Mouse (Mus musculus): ENCODE measurements around the gene Ajap1. TPM values are rescaled to one million over a fixed set of nuclear protein-coding genes. Genes with fewer than 3 reads are reported as not detected.

Gene Ajap1
- total RNA-seq (2015; ENCODE audit: low replicate concordance) (not detected in 2 replicates), total RNA-seq (2017; ENCODE audit: low replicate concordance) (not detected in 2 replicates)

DNA sequence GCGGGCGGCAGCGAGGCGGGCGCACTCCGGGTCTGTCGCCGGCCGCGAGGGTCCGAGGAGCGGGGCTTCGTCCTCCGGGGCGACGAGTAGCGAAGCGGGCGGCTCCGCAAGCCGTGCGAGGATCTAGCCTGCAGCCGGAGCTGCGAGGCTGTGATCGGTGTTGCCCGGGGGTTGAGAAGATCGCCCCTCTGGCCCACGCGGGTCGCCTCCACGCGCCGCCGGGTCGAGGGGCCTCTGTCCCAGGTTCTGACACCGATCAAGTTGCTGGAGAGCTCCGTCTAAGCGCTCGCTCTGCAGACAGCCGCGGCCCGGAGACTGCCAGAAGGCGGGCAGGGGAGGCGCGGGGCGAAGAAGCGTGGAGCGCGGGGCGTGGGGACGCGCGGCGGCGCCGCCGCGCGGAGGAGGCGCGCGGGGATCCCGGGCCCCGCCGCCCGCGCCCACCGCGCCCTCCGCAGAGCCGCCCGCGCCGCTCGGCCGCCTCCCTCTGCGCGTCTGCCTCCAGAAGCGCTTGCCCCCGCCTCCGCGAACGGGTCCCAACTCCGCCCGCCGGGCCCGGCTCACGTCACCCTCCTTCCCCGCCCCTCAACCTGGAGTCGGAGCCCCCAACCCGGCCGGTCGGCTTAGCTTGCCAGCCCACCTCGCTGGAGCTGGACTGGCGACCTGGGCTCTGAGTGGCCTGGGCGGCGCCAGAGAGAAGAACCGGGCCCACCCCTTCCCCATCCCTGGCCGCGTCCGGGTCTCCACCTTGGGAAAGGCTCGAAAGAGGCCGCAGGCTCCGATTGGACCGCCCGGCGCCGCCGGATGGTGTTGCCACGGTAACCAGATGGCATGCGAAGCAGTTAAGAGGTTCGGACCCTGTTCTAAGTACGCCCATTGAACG, at the start of gene Ajap1:
TSS of gene Ajap1 (minus strand) at position 353 of the 880 bp plus-strand sequence.
- ATAC-seq (replicated peaks; ENCODE audit: low FRiP score, poor library complexity, severe bottlenecking) = no peak

DNA sequence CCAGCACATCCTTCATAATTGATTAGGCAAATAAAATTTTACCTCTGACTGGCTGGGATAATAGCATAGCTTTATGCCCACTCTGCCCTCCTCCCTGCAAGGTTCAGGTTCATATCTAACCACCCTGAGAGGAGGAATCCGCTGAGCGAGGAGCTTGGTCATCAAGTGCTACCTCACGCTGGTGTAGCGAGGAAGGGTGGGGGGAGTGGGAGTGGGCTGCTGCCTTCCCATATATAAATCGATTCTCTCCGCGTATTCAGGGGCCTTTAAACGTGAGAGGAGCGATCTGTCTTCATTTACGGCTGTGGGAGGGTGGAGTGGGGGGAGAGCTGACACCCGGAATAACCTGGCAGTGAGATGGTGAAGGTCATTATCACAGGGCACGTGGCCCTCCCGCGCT, 47.9 kb upstream of the Ajap1 start:
- no peak for ATAC-seq (replicated peaks; ENCODE audit: low FRiP score, poor library complexity, severe bottlenecking)

DNA sequence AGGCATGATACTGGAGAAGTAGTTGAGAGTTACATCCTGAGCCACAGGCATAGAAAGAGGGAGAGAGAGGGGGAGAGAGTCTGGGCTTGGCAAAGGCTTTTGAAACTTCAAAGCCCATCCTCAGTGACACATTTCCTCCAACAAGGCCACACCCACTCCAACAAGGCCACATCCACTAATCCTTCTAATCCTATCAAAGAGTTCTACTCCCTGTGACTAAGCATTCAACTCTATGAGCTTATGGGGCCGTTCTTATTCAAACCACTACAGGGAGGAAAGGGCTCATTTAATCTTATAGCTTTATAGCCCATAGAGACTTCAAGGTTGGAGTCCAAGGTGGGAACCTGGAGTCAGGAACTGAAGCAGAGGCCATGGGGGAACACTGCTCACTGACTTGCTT, 39.0 kb upstream of the Ajap1 start:
- ATAC-seq (replicated peaks; ENCODE audit: low FRiP score, poor library complexity, severe bottlenecking) = no peak

DNA sequence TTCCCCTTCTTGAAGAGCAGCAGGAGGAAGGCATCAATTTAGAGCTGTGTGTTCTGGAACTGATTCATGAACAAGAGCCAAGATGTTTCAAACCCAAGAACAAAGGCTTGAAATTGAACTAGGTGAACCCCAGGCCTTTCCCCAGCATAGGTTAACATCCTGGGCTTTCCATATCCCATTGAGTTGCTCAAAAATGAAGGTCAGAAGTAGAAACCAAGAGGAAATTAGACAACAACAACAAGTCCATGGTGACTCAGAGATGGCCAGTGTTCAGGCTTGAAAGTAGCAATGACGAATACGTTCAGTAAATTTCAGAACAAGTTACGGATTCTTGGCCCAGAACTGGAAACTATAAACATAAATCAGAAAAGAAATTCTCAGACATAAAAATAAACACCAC, 37.3 kb upstream of the Ajap1 start:
- no peak for ATAC-seq (replicated peaks; ENCODE audit: low FRiP score, poor library complexity, severe bottlenecking)

DNA sequence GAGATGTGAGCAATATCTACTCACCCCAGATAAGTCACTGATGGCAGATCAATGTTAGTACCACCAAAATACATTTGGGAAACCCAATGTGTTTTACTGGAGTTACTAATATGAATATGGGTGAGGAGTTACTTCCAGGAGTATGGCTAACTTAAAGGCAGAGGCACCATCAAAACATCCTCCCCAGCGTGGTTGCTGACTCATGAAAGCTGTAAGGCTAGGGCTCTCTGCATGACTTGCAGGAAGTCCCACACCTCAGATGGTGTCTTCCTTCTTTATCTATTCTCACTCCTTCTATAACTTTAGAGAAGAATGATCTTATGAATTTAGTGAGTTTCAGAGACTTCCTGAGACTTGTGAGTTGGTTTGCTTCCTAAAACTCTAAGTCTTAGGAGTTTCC, 36.7 kb upstream of the Ajap1 start:
- no peak for ATAC-seq (replicated peaks; ENCODE audit: low FRiP score, poor library complexity, severe bottlenecking)

DNA sequence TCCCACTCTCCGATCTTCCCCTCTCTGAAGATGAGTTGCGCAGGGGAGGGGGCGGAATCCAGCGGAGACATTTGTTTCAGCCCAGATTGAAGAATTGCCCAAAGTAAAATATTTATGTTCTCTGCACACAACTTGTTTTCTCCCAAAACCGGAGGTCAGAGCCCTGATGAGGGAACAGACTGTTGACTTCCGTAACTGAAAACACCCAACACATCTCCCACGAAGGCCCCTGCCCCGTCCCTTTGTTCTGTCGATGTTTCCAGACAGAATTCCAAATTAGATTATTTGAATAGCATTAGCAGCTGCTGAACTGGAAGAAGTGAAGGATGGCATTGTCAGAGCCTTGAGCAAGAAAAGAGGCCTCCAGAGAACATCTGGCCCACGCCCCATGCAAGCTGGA, 33.2 kb upstream of the Ajap1 start:
- no peak for ATAC-seq (replicated peaks; ENCODE audit: low FRiP score, poor library complexity, severe bottlenecking)

DNA sequence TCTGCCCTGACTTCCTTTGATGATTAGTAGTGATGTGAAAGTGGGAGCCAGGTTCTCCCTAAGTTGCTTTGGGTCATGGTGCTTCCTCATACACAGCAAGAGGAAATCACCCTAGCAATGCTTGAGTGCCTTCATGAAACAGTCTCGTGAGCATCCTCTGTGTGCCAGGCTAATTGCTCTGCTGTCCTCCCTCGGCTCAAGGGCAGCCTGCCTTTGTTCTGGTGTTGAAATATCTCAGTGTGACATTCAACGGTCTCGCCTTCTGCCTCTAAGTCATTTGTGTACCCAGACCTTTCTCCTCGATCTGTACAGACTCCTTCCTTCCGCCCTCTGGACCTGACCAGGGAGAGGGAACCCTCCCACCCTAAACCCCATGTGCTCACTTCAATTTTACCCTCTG, 31.5 kb upstream of the Ajap1 start:
- no peak for ATAC-seq (replicated peaks; ENCODE audit: low FRiP score, poor library complexity, severe bottlenecking)

DNA sequence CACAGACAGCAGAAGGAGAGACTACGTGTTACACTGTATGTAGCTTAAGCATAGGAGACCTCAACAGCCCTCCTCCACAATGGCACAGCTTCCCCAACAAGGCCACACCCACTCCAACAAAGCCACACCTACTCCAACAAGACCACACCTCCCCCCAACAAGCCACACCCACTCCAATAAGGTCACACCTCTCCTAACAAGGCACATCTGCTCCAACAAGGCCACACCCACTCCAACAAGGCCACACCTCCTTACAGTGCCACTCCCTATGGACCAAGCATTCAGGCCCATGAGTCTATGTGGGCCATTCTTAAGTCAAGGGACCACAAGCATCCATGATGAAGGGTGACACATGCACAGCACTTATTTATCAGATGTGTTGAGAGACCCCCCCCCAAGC, 28.9 kb upstream of the Ajap1 start:
- ATAC-seq (replicated peaks; ENCODE audit: low FRiP score, poor library complexity, severe bottlenecking) = no peak

DNA sequence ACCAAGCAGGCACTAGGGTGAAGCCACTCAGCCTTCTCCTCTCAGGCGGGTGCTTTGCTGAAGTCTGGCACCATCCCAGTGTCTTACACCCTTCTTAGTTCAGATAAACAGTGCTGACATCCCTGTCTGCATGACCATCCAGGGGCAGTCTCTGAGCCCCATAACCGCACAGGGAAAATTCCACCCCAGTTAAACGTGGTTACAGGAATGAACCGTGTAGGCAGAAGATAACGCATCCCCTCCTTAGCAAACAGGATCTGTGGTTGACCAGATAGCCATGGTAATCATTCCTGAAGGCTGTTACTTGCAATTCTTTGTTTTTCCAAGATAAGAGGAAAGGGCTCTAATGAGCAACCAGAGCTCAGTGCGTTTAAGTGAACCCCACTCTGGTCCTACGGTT, 19.3 kb upstream of the Ajap1 start:
- no peak for ATAC-seq (replicated peaks; ENCODE audit: low FRiP score, poor library complexity, severe bottlenecking)

DNA sequence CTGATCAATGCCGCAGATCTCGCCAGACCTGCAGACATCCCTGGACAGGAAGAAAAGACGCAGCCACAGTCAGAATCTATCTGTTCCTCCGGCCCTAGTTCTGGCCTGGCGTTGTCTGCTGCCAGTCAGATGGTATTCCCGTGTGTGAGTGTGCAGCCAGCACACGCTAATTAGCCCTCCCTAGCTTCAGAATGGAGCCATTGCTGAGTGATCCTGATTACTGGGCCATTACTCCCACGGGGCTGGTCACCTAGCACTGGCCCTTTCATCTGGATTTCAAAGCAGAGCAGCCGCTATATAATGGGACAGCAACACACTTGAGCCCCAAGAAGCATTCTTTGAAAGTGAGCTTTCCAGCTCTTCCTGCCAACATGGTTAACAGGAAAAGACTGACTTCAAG, 9.8 kb upstream of the Ajap1 start:
- no peak for ATAC-seq (replicated peaks; ENCODE audit: low FRiP score, poor library complexity, severe bottlenecking)

DNA sequence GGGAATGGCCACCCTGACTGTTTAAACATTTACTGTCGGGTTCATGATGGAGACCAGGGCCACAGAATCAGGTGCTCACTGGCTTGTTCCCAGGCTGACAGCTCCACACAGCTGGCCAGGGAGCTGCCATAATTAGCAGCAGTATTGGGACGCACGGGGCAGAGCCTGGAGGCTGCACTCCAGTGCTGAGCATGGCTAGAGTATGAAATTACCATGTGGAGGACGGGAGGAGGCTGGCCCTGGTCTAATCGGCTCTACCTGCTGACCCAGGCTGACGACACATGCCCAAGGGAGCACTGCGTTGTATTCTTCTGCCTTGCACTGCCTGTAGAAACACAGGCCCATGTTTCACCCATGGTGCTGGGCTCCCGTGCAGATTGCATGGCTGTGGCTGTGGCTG, 6.5 kb upstream of the Ajap1 start:
- ATAC-seq (replicated peaks; ENCODE audit: low FRiP score, poor library complexity, severe bottlenecking) = no peak

DNA sequence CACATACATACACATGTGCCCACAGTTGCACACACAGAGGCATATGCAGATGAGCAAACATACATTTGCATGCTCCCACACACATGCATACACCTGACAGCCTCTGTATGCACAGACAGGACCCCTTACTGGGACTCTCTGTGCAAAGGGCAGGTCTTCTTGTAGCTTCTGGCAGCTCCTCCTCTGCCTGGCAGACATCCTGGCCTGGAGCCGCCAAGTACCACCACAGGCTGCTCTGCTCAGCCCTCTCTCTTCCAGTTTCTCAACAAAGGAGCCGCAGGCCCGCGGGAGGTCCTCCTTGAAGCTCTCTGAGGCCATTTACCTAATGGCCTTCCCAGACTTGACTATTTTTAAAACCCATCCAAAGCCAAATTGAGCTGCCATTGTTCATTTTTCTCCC, 3.3 kb upstream of the Ajap1 start:
- no peak for ATAC-seq (replicated peaks; ENCODE audit: low FRiP score, poor library complexity, severe bottlenecking)

DNA sequence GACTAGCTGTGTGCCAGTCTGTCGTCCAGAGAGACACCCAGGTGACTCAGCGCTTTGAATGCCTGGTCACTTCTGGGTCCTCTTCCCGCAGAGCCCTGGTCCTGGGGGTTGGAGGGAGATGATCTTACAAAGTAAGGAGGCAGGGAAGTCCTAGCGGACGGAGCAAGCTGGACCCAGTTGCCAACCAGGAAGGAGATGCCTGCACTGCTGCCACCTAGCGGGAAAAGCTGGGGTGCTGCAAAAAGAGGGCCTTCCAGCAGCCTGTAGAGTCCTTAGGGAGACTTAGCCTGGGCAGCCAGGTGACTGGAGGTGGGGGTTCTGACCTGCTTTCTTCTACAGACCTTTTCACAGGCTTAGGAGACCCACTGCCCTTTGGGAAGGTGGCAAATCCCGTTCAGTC, 1.8 kb upstream of the Ajap1 start:
- ATAC-seq (replicated peaks; ENCODE audit: low FRiP score, poor library complexity, severe bottlenecking) = no peak

DNA sequence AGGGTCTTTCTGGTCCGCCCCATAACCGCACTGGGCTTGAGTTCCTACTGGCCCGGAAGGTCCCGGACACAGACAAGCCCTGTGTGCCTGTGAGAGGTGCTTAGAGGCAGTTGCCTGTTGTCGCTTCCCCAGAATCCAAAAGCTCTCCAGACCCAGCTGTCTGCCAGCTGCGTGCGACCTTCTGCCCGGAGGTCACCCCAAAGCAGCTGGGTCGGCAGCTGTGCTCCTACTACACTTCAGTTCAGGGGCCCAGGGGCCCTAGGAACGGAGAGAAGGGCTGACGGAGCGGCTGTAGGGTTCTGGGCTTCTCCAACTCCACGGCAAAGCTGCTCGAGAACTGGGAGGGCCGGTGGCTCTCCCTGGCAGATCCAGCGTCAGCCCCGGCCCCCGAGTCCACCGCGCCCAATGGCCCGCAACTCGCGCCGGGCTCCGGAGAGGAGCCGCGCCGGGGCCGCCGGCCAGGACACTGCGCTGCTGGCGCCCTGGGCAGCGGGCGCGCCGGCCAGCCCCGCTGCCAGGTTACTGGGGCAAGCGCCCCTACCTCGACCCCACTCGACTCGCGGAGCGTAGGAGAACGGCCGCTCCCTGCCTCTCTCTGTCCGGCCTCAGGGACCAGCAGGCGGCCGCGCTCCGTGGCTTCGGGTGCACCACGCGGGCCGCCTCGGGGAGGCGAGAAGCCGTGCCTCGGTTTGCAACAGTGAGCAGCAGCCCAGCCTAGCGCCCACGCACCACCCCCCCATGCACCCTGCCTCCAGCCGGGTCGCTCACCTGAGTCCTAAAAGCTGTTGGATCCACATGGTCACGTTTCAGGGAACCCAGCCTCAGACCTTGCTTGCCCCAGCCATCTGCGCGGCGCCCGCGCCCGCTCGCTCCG, 1.0 kb downstream of the Ajap1 start:
- no peak for ATAC-seq (replicated peaks; ENCODE audit: low FRiP score, poor library complexity, severe bottlenecking)

DNA sequence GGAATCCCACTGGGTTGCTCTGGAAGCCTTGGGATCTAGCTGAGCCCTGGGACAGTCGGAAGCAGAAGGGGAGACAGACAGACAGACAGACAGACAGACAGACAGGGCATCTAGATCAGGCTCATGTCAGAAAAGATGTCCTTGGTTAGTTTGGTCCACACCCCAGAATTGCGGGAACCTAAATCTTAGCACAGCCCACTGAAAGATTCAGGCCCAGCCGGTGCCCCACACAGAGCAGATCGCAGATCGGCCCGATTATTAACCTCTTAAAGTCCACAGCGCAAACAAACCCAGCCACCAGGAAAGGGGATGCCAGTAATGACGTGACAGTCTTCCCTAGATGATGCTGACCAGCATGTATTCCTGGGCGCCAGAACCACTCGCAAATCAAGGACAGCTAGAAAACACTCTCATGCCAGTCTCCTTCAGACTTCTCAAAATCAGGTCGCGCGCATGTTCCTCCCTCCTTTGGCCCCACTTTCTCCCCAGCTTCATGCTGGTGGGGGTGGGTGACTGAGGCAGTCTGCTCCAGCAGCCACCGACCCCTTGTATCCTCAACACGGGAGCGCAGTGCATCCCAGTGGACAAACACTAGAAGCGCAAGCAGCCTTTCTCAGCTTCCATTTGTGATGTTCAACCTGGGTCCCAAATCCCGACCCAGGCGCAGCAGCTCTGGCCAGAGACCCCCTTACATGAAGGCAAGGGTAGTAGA, 1.9 kb downstream of the Ajap1 start:
- ATAC-seq (replicated peaks; ENCODE audit: low FRiP score, poor library complexity, severe bottlenecking) = no peak

DNA sequence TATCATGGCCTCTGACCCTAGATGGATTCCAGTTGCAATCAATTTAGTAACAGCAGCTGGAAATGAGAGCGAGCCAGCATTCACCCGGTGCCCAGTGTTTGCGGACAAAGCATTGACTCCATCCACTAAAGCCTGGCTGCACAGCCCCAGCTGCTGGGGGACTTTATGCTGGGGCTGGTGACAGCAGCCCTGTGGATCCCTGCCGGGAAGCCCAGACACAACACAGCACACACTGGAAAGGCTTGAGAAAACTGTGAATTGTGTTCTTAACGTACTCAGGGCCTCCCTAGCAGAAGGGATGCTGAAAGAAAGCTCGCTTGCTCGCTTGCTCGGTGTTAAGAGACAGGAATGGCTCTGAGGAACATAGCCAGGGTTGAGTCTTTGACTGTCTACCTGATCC, 3.5 kb downstream of the Ajap1 start:
- no peak for ATAC-seq (replicated peaks; ENCODE audit: low FRiP score, poor library complexity, severe bottlenecking)

DNA sequence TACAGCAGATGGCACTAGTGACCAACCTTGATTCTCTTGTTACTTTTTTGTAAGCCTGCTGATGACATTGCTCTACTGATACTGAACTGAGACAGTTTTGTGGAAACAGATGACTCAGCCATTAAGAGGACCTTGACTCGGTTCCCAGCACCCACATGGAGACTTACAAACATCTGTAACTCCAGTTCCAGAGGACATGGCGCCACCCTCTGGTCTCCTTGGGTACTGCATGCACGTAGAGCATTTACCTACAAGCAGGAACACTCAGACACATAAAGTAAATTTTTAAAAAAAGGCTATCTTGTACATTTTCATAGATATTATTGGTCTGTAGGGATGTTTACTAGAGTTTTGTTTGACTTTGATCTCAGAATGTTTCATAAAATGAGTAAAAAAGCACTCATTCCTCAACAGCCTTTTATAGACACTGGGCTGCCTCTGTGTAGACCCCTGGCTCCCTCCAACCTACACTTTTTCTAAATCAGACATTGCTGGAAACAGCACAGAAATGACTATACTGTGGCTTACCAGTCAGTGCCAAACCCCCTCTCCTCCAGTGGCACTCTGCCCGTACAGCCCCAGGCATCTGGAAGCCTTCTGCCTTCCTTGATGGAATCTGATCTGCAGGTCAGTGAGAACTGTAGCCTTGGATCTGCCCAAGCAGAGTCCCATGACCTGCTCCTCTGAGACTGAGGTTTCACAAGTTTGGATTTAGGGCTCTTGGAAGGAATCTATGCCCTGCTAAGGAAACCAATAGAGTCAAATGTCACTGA, 8.9 kb downstream of the Ajap1 start:
- no peak for ATAC-seq (replicated peaks; ENCODE audit: low FRiP score, poor library complexity, severe bottlenecking)

DNA sequence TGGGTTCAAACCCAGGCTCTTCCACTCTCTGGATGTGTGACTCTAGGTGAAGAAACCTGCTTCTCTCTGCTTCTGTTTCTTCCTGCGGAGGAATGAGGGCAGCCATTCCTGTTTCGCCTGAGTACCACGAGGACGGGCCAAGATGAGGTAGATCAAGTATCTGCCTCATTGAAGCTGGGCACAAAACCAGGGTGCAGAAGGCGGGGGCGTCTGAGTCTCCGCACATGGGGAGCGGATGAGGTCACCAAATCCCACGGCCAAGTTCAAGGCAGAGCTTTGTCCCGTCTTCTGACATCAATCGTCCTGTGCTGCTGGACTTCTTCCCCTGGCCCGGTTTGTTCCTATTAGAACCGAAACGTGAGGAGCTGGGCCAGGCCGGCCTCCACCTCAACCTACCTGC, 12.9 kb downstream of the Ajap1 start:
- ATAC-seq (replicated peaks; ENCODE audit: low FRiP score, poor library complexity, severe bottlenecking) = no peak

DNA sequence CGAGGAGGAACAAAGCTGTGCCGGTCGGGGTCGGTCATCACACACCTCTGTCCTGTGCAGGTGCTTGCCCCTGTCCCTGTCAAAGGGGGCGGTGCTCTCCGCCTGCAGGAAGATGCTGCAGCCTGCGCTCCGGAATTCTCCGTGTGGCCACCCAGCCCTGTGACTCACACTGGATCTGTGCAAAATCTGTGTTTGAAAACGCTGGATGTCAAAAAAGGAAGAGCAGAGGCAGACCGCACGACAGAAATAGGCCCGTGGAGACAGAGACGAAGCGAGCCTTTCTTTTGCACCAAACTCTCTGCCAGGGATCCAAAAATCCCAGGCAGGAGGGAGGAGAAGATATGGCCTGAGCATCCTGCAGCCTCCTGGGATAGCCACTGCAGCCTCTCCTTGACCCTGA, 22.7 kb downstream of the Ajap1 start:
- no peak for ATAC-seq (replicated peaks; ENCODE audit: low FRiP score, poor library complexity, severe bottlenecking)

DNA sequence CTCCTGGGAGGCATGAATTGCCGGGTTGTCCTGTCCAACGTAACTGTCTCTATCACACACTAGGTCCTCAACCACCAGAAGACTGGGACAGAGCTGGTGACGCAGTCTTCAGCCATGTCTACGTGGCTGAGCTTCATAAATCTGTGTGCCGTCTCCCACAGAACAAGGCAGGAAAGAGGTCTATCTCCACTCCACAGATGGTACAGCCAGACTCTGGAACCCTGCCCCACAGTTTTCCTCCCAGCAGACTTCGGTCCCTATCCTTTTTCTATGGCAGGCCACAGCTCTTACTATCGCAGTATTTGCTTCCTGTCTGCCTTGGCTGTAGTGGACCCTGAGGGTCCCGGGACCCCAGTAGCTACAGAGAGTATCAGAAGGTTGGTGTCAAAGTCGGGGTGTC, 23.1 kb downstream of the Ajap1 start:
- ATAC-seq (replicated peaks; ENCODE audit: low FRiP score, poor library complexity, severe bottlenecking) = no peak

Data from erythroid progenitor cell, adult 5-6 weeks (primary cell).